Mouse (Mus musculus): Measurements from ENCODE around the gene Inpp5f. TPM values are rescaled to one million over a fixed set of nuclear protein-coding genes. Genes with fewer than 3 reads are reported as not detected.
A peak's percentile ranks its signal among the peaks of the same experiment; 100 is the strongest.

The Inpp5f gene
- polyA plus RNA-seq, 1 experiment from 2014 or later = 97.5 TPM

- Histone ChIP-seq H3K36me3 (ENCODE audit: control insufficient read depth, insufficient read depth, low read length) (no peaks in the 10 kb centered on the region), H3K4me3 (ENCODE audit: low read depth, low read length) (peak overlapping the region; percentile 73; the same call in 1 of the 2 replicates), H3K27ac (ENCODE audit: low read depth, low read length) (no peak overlapping the region), H3K9ac (ENCODE audit: low read length) (no peak overlapping the region), H3K9me3 (ENCODE audit: control insufficient read depth, low read length) (no peaks in the 10 kb centered on the region), H3K4me1 (ENCODE audit: control insufficient read depth, insufficient read depth, low read length) (no peaks in the 10 kb centered on the region), H3K4me2 (ENCODE audit: low read depth) (peak overlapping the region; percentile 68), H3K27me3 (ENCODE audit: control insufficient read depth, insufficient read depth, low read length) (no peaks in the 10 kb centered on the region)
- DNase-seq (ENCODE audit: low spot score) (no peak), ATAC-seq (ENCODE audit: insufficient read depth, low FRiP score, low TSS enrichment) (peak; percentile 25; the same call in 1 of the 2 replicates)
- WGBS = 87% methylated on average over 6 of the region's 6 CpGs
Measured at GRCm38 (mm10) chr7:128610490-128610889, 638 bp upstream of the Inpp5f start.

- Histone ChIP-seq H3K36me3 (ENCODE audit: control insufficient read depth, insufficient read depth, low read length) (no peaks in the 10 kb centered on the region), H3K27ac (ENCODE audit: low read depth, low read length) (peak overlapping the region; percentile 39), H3K4me1 (ENCODE audit: control insufficient read depth, insufficient read depth, low read length) (no peaks in the 10 kb centered on the region), H3K9me3 (ENCODE audit: control insufficient read depth, low read length) (no peaks in the 10 kb centered on the region), H3K4me3 (ENCODE audit: low read depth, low read length) (peak overlapping the region; percentile 73), H3K27me3 (ENCODE audit: control insufficient read depth, insufficient read depth, low read length) (no peaks in the 10 kb centered on the region), H3K9ac (ENCODE audit: low read length) (peak overlapping the region; percentile 86), H3K4me2 (ENCODE audit: low read depth) (peak overlapping the region; percentile 68)
- DNase-seq (ENCODE audit: low spot score) (no peak), ATAC-seq (ENCODE audit: insufficient read depth, low FRiP score, low TSS enrichment) (no peak; the same call in 1 of the 2 replicates)
- WGBS = 21% methylated on average over 19 of the region's 22 CpGs
Measured at GRCm38 (mm10) chr7:128611799-128612411, 777 bp downstream of the Inpp5f start.

- Histone ChIP-seq H3K36me3 (ENCODE audit: control insufficient read depth, insufficient read depth, low read length) (no peaks in the 10 kb centered on the region), H3K9me3 (ENCODE audit: control insufficient read depth, low read length) (no peaks in the 10 kb centered on the region), H3K4me1 (ENCODE audit: control insufficient read depth, insufficient read depth, low read length) (no peaks in the 10 kb centered on the region), H3K27me3 (ENCODE audit: control insufficient read depth, insufficient read depth, low read length) (no peaks in the 10 kb centered on the region), H3K4me3 (ENCODE audit: low read depth, low read length) (0 out of 2 replicates have a peak overlapping the region, but pooled peaks have one; percentile 73), H3K9ac (ENCODE audit: low read length) (no peak overlapping the region), H3K4me2 (ENCODE audit: low read depth) (peak overlapping the region; percentile 68; the same call in 1 of the 2 replicates), H3K27ac (ENCODE audit: low read depth, low read length) (no peak overlapping the region)
- ATAC-seq (ENCODE audit: insufficient read depth, low FRiP score, low TSS enrichment) (no peak), DNase-seq (ENCODE audit: low spot score) (no peak)
- 77% methylated on average over 12 of the region's 12 CpGs for WGBS
Measured at GRCm38 (mm10) chr7:128612521-128613181, 1.5 kb downstream of the Inpp5f start.

- H3K9ac ChIP-seq (ENCODE audit: low read length) = no peak overlapping the region
- H3K27me3 ChIP-seq (ENCODE audit: control insufficient read depth, insufficient read depth, low read length) = no peaks in the 10 kb centered on the region
- H3K27ac ChIP-seq (ENCODE audit: low read depth, low read length) = no peak overlapping the region
- 88% methylated on average over 2 of the region's 2 CpGs for WGBS
- H3K4me3 ChIP-seq (ENCODE audit: low read depth, low read length) = no peak overlapping the region
- no peak for DNase-seq (ENCODE audit: low spot score)
- H3K36me3 ChIP-seq (ENCODE audit: control insufficient read depth, insufficient read depth, low read length) = no peaks in the 10 kb centered on the region
- no peak for ATAC-seq (ENCODE audit: insufficient read depth, low FRiP score, low TSS enrichment)
- H3K4me2 ChIP-seq (ENCODE audit: low read depth) = no peak overlapping the region
- H3K4me1 ChIP-seq (ENCODE audit: control insufficient read depth, insufficient read depth, low read length) = no peaks in the 10 kb centered on the region
- H3K9me3 ChIP-seq (ENCODE audit: control insufficient read depth, low read length) = no peaks in the 10 kb centered on the region
Measured at GRCm38 (mm10) chr7:128613578-128613977, 2.5 kb downstream of the Inpp5f start.

GRCm38 (mm10) chr7:128617587-128617986, 6.5 kb downstream of the Inpp5f start:
- Histone ChIP-seq H3K9me3 (ENCODE audit: control insufficient read depth, low read length) (no peaks in the 10 kb centered on the region), H3K4me3 (ENCODE audit: low read depth, low read length) (no peak overlapping the region), H3K36me3 (ENCODE audit: control insufficient read depth, insufficient read depth, low read length) (no peaks in the 10 kb centered on the region), H3K9ac (ENCODE audit: low read length) (no peak overlapping the region), H3K4me2 (ENCODE audit: low read depth) (no peak overlapping the region), H3K27ac (ENCODE audit: low read depth, low read length) (no peak overlapping the region), H3K27me3 (ENCODE audit: control insufficient read depth, insufficient read depth, low read length) (no peaks in the 10 kb centered on the region), H3K4me1 (ENCODE audit: control insufficient read depth, insufficient read depth, low read length) (peaks cover under 1% of the 10 kb centered on the region; the same call in 1 of the 2 replicates)
- ATAC-seq (ENCODE audit: insufficient read depth, low FRiP score, low TSS enrichment) = no peak
- DNase-seq (ENCODE audit: low spot score) = no peak
- WGBS = 89% methylated on average over 1 of the region's 1 CpGs

- no peak overlapping the region for H3K9ac ChIP-seq (ENCODE audit: low read length)
- H3K4me2 ChIP-seq (ENCODE audit: low read depth) = no peak overlapping the region
- H3K4me1 ChIP-seq (ENCODE audit: control insufficient read depth, insufficient read depth, low read length) = peaks cover 3% of the 10 kb centered on the region; the same call in 1 of the 2 replicates
- no peaks in the 10 kb centered on the region for H3K9me3 ChIP-seq (ENCODE audit: control insufficient read depth, low read length)
- no peaks in the 10 kb centered on the region for H3K27me3 ChIP-seq (ENCODE audit: control insufficient read depth, insufficient read depth, low read length)
- DNase-seq (ENCODE audit: low spot score) = no peak
- no peak overlapping the region for H3K4me3 ChIP-seq (ENCODE audit: low read depth, low read length)
- 93% methylated on average over 1 of the region's 1 CpGs for WGBS
- H3K27ac ChIP-seq (ENCODE audit: low read depth, low read length) = no peak overlapping the region
- H3K36me3 ChIP-seq (ENCODE audit: control insufficient read depth, insufficient read depth, low read length) = no peaks in the 10 kb centered on the region
- ATAC-seq (ENCODE audit: insufficient read depth, low FRiP score, low TSS enrichment) = no peak
Measured at GRCm38 (mm10) chr7:128620178-128620577, 9.1 kb downstream of the Inpp5f start.

GRCm38 (mm10) chr7:128622266-128622961, 11.3 kb downstream of the Inpp5f start:
- H3K36me3 ChIP-seq (ENCODE audit: control insufficient read depth, insufficient read depth, low read length) = no peaks in the 10 kb centered on the region
- H3K9me3 ChIP-seq (ENCODE audit: control insufficient read depth, low read length) = no peaks in the 10 kb centered on the region
- no peak for ATAC-seq (ENCODE audit: insufficient read depth, low FRiP score, low TSS enrichment)
- no peak for DNase-seq (ENCODE audit: low spot score)
- H3K9ac ChIP-seq (ENCODE audit: low read length) = no peak overlapping the region
- WGBS = 71% methylated on average over 7 of the region's 7 CpGs
- peaks cover 3% of the 10 kb centered on the region; the same call in 1 of the 2 replicates for H3K4me1 ChIP-seq (ENCODE audit: control insufficient read depth, insufficient read depth, low read length)
- H3K27ac ChIP-seq (ENCODE audit: low read depth, low read length) = no peak overlapping the region
- H3K27me3 ChIP-seq (ENCODE audit: control insufficient read depth, insufficient read depth, low read length) = no peaks in the 10 kb centered on the region
- no peak overlapping the region for H3K4me3 ChIP-seq (ENCODE audit: low read depth, low read length)
- no peak overlapping the region for H3K4me2 ChIP-seq (ENCODE audit: low read depth)

- Histone ChIP-seq H3K4me3 (ENCODE audit: low read depth, low read length) (no peak overlapping the region), H3K27me3 (ENCODE audit: control insufficient read depth, insufficient read depth, low read length) (no peaks in the 10 kb centered on the region), H3K4me2 (ENCODE audit: low read depth) (no peak overlapping the region), H3K27ac (ENCODE audit: low read depth, low read length) (no peak overlapping the region), H3K9ac (ENCODE audit: low read length) (no peak overlapping the region), H3K4me1 (ENCODE audit: control insufficient read depth, insufficient read depth, low read length) (peaks cover 3% of the 10 kb centered on the region; the same call in 1 of the 2 replicates), H3K36me3 (ENCODE audit: control insufficient read depth, insufficient read depth, low read length) (no peaks in the 10 kb centered on the region), H3K9me3 (ENCODE audit: control insufficient read depth, low read length) (no peaks in the 10 kb centered on the region)
- WGBS = 75% methylated on average over 2 of the region's 2 CpGs
- DNase-seq (ENCODE audit: low spot score) = no peak
- no peak for ATAC-seq (ENCODE audit: insufficient read depth, low FRiP score, low TSS enrichment)
Measured at GRCm38 (mm10) chr7:128622994-128623393, 11.9 kb downstream of the Inpp5f start.
